Mouse (Mus musculus): ENCODE measurements around the gene Luzp1.

DNA sequence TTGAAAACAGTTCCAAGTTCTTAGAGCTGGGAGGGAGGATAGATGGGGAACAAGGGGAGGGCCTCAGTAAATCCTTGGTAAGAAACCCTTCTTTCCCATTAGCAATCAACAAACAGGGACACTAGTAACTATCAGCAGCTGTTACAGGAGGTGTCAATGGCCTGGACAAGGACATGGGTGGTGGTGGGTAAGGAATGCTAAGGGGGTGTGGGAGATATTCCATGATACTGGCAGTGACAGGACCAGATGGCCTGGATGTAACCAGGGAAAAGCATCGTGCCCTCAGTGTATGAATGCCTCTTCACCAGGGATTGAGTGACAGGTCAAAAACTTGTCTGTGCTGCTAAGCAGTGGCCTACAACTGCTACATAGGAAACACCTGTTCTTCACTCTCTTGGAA, 83.5 kb downstream of the Luzp1 start:
- TF ChIP-seq POLR2A (IDR thresholded peaks at IDR 0.05; ENCODE audit: extremely low read depth, insufficient read depth, low read length) (no peak), CTCF (IDR thresholded peaks at IDR 0.05; ENCODE audit: extremely low read depth, insufficient read depth, low read length) (no peak)

Data from cortical plate, adult 2 months (tissue).